Mouse (Mus musculus): ENCODE measurements around the gene Neurod1.
A peak's percentile ranks its signal among the peaks of the same experiment; 100 is the strongest.

The Neurod1 gene

GRCm38 (mm10) chr2:79456575-79457349 is at the start of gene Neurod1, which contains the start of gene Cerkl:
TSS of gene Neurod1 (minus strand) at chr2:79456751.
TSS of gene Cerkl (minus strand) at chr2:79456785.
- no peak for DNase-seq (ENCODE audit: inconsistent ontology term)

- DNase-seq (ENCODE audit: inconsistent ontology term) = peak; percentile 64
Observed at GRCm38 (mm10) chr2:79498990-79499755, 42.6 kb upstream of the Neurod1 start.

- DNase-seq (ENCODE audit: inconsistent ontology term) = no peak
Observed at GRCm38 (mm10) chr2:79485127-79485526, 28.6 kb upstream of the Neurod1 start.

GRCm38 (mm10) chr2:79482511-79482910 is 26.0 kb upstream of the Neurod1 start:
- no peak for DNase-seq (ENCODE audit: inconsistent ontology term)

GRCm38 (mm10) chr2:79462411-79462810 is 5.9 kb upstream of the Neurod1 start:
- DNase-seq (ENCODE audit: inconsistent ontology term) = no peak

GRCm38 (mm10) chr2:79461861-79462260 is 5.3 kb upstream of the Neurod1 start:
- DNase-seq (ENCODE audit: inconsistent ontology term) = no peak

DNA sequence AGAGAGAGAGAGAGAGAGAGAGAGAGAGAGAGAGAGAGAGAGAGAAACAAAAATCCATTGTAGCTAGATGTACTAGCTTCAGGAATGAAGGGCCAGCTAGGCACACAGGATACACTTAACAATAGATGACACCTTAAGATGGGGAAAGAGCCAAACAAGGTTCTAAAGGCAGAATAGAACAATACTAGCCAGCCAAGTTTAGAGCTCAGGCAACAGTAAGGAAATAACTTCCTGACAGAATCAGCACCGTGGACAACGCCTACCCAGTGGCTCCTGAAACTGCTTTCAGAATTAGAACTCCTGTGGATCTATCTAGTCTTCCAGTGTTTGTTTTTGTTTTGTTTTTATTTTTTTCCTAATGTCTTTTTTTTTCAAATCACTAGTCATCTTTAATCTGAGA is 4.0 kb upstream of the Neurod1 start:
- DNase-seq (ENCODE audit: inconsistent ontology term) = peak; percentile 17

DNA sequence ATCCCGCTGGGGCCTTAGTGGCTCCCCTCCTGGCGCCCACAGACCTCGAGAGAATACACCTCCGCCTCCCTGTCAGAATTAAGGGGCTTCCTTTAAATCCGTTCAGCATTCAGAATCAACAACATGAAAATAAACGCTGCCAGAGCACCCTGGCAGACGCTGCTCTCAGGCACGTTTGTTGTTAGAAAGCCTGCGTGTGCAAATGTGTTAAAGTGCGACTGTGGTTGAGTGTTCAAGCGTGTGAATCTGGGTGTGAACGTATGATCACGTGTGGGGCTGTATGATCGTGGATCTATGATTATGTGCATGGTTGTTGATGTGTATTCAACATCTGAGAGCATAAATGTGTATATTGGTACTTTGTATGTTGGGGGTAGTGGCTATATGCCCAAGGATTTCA is 3.6 kb upstream of the Neurod1 start:
- no peak for DNase-seq (ENCODE audit: inconsistent ontology term)

- peak; percentile 47 for DNase-seq (ENCODE audit: inconsistent ontology term)
Observed at GRCm38 (mm10) chr2:79459061-79460045, 2.8 kb upstream of the Neurod1 start.

GRCm38 (mm10) chr2:79457932-79458331 is 1.4 kb upstream of the Neurod1 start:
- no peak for DNase-seq (ENCODE audit: inconsistent ontology term)

DNA sequence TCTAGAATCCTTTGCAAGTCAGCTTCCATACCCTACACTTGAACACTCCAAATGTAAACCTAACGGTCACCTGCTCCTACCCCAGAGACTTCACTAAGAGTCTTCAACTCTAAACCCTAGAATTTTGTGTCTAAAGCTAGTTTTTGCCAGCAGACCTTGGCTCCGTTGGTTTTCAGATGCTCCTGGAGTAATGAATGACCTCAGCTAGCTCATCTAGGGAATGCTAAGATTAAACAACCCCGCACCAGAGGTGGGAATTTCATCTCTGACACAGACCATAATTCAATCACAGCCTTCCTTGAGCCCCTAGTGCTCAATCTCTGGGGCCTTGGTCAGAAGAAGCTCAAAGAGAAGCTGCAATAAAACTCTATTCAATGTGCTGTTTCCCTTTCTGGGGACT is 883 bp upstream of the Neurod1 start:
- DNase-seq (ENCODE audit: inconsistent ontology term) = no peak

GRCm38 (mm10) chr2:79455646-79456045 is 905 bp downstream of the Neurod1 start:
- DNase-seq (ENCODE audit: inconsistent ontology term) = no peak

- no peak for DNase-seq (ENCODE audit: inconsistent ontology term)
Observed at GRCm38 (mm10) chr2:79454786-79455446, 1.6 kb downstream of the Neurod1 start.

DNA sequence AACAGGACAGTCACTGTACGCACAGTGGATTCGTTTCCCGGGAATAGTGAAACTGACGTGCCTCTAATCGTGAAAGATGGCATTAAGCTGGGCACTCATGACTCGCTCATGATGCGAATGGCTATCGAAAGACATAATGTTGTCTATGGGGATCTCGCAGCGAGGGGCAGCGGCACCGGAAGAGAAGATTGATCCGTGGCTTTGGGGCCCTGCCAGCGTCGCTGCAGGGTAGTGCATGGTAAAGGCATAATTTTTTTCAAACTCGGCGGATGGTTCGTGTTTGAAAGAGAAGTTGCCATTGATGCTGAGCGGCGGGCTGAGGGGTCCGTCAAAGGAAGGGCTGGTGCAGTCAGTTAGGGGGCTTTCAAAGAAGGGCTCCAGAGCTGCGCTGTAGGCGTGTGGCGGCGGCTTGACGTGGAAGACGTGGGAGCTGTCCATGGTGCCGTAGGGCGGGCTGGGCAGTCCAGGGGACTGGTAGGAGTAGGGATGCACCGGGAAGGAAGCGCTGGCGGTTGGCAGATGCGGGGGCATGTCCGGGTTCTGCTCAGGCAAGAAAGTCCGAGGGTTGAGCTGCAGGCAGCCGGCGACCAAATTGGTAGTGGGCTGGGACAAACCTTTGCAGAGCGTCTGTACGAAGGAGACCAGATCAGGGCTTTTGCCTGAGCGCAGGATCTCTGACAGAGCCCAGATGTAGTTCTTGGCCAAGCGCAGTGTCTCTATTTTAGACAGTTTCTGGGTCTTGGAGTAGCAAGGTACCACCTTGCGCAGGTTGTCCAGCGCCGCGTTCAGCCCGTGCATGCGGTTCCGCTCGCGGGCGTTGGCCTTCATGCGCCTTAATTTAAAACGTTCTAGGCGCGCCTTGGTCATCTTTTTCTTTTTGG is 2.4 kb downstream of the Neurod1 start:
- peak; percentile 84 for DNase-seq (ENCODE audit: inconsistent ontology term)

DNA sequence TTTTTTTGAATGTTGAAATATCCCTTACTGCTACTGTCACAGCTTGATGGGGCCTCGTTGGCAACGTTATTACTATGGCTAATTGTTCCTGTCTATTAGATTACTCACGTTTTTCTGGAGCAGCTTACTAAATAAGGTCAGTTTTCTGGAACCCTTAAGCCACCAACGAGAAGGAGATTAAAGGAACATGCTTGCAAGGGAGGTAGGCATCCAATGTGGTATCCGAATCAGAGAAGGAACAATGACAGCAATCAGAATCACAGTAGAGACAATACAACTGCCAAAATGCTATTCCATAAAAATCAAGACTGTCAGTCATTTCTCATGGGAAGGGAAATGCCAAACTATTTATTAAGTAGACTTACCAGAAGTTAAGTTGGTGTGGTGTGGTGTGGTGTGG is 5.1 kb downstream of the Neurod1 start:
- no peak for DNase-seq (ENCODE audit: inconsistent ontology term)

- no peak for DNase-seq (ENCODE audit: inconsistent ontology term)
Observed at GRCm38 (mm10) chr2:79450684-79451394, 5.7 kb downstream of the Neurod1 start.

DNA sequence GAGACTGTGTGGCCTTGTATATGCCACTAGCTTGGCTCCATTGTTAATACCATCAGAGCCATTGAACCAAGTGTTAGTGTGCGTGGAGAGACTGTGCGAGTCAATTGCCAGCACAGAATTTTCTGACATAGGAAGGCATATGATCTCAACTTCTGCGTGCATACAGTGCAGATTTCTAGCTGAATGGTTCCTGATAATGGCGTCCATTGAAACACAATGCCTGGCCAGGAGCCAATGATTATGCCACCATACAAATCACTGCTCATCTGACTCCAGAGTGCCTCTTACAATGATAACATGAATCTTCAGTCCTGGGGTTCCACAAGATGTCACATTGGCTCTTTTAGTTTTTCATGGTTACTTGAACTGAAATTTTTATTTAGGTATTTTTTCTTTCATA is 7.2 kb downstream of the Neurod1 start:
- no peak for DNase-seq (ENCODE audit: inconsistent ontology term)

- DNase-seq (ENCODE audit: inconsistent ontology term) = no peak
Observed at GRCm38 (mm10) chr2:79447198-79447597, 9.4 kb downstream of the Neurod1 start.

DNA sequence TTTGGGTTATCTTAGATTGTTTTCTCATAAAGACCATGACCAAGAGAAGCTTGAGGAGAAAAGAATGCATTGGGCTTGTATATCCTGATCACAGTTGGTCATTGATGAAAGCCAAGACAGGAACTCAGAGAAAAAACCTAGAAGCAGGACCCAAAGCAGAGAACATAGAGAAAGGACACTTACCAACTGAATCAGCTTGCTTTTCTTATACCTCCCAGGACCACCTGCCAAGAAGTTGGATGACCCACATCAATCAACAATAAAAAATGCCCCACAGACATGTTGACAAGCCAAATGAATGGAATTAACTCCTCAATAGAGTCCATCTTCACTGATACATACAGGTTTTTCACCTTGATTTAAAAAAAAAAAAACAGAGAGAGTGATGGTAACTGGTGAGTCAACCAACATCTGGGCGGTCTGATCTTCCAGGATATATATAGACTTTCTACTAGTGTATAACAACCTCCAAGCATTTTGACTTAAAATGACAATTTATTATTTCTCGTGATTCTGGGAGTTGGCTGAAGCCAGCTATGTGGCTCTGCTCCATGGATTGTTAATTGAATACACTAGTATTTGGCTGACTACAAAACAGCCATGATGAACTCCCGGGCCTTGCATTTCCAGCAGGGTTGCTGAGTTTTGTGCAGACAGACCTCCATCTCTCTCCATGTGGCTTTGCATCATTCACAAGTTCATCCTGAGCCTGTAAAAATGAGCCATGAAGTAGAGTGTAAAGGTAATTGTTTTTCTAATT is 12.5 kb downstream of the Neurod1 start:
- no peak for DNase-seq (ENCODE audit: inconsistent ontology term)
